Mouse (Mus musculus): Measurements from ENCODE around the gene Rab4b. TPM values are rescaled to one million over a fixed set of nuclear protein-coding genes. Genes with fewer than 3 reads are reported as not detected.

The Rab4b gene
- polyA plus RNA-seq, 1 experiment from 2014 or later = 53.5 TPM

GRCm38 (mm10) chr7:27203730-27204449, 25.2 kb upstream of the Rab4b start:
- H3K4me1 ChIP-seq (replicated peaks) = no peaks in the 10 kb centered on the region
- no peak for ATAC-seq (ENCODE audit: insufficient number of reproducible peaks, low FRiP score)
- no peaks in the 10 kb centered on the region for H3K27me3 ChIP-seq (replicated peaks)
- no peak overlapping the region for H3K4me3 ChIP-seq
- peaks cover 63% of the 10 kb centered on the region for H3K36me3 ChIP-seq
- WGBS = 90% methylated on average over 8 of the region's 8 CpGs
- H3K27ac ChIP-seq (ENCODE audit: poor library complexity, severe bottlenecking) = no peak overlapping the region
- H3K9me3 ChIP-seq (replicated peaks) = no peaks in the 10 kb centered on the region
- no peak overlapping the region for H3K9ac ChIP-seq
- H3K4me2 ChIP-seq = no peak overlapping the region

- Histone ChIP-seq H3K9me3 (replicated peaks) (no peaks in the 10 kb centered on the region), H3K27ac (ENCODE audit: poor library complexity, severe bottlenecking) (no peak overlapping the region), H3K4me3 (no peak overlapping the region), H3K36me3 (peaks cover 57% of the 10 kb centered on the region), H3K4me1 (replicated peaks) (peaks cover 12% of the 10 kb centered on the region), H3K4me2 (no peak overlapping the region), H3K27me3 (replicated peaks) (no peaks in the 10 kb centered on the region), H3K9ac (no peak overlapping the region)
- WGBS = 86% methylated on average over 8 of the region's 8 CpGs
- ATAC-seq (ENCODE audit: insufficient number of reproducible peaks, low FRiP score) = no peak
Observed at GRCm38 (mm10) chr7:27198779-27199178, 20.1 kb upstream of the Rab4b start.

GRCm38 (mm10) chr7:27198355-27198754, 19.7 kb upstream of the Rab4b start:
- no peaks in the 10 kb centered on the region for H3K27me3 ChIP-seq (replicated peaks)
- H3K4me1 ChIP-seq (replicated peaks) = peaks cover 16% of the 10 kb centered on the region
- no peak overlapping the region for H3K9ac ChIP-seq
- H3K9me3 ChIP-seq (replicated peaks) = no peaks in the 10 kb centered on the region
- no peak overlapping the region for H3K27ac ChIP-seq (ENCODE audit: poor library complexity, severe bottlenecking)
- H3K4me2 ChIP-seq = no peak overlapping the region
- no peak for ATAC-seq (ENCODE audit: insufficient number of reproducible peaks, low FRiP score)
- no peak overlapping the region for H3K4me3 ChIP-seq
- peaks cover 57% of the 10 kb centered on the region for H3K36me3 ChIP-seq

- Histone ChIP-seq H3K36me3 (peaks cover 57% of the 10 kb centered on the region), H3K27ac (ENCODE audit: poor library complexity, severe bottlenecking) (no peak overlapping the region), H3K4me3 (no peak overlapping the region), H3K4me1 (replicated peaks) (peaks cover 16% of the 10 kb centered on the region), H3K9ac (0 out of 2 replicates have a peak overlapping the region, but pooled peaks have one; percentile 20), H3K27me3 (replicated peaks) (no peaks in the 10 kb centered on the region), H3K9me3 (replicated peaks) (no peaks in the 10 kb centered on the region), H3K4me2 (no peak overlapping the region)
- 89% methylated on average over 8 of the region's 8 CpGs for WGBS
- ATAC-seq (ENCODE audit: insufficient number of reproducible peaks, low FRiP score) = no peak
Observed at GRCm38 (mm10) chr7:27197634-27198033, 18.9 kb upstream of the Rab4b start.

- H3K4me1 ChIP-seq (replicated peaks) = peaks cover 16% of the 10 kb centered on the region
- H3K27ac ChIP-seq (ENCODE audit: poor library complexity, severe bottlenecking) = no peak overlapping the region
- ATAC-seq (ENCODE audit: insufficient number of reproducible peaks, low FRiP score) = no peak
- no peak overlapping the region for H3K9ac ChIP-seq
- H3K4me2 ChIP-seq = peak overlapping the region; percentile 81; the same call in 1 of the 2 replicates
- 86% methylated on average over 3 of the region's 3 CpGs for WGBS
- no peaks in the 10 kb centered on the region for H3K9me3 ChIP-seq (replicated peaks)
- no peak overlapping the region for H3K4me3 ChIP-seq
- H3K27me3 ChIP-seq (replicated peaks) = no peaks in the 10 kb centered on the region
- H3K36me3 ChIP-seq = peaks cover 57% of the 10 kb centered on the region
Observed at GRCm38 (mm10) chr7:27197136-27197535, 18.4 kb upstream of the Rab4b start.

GRCm38 (mm10) chr7:27195681-27196611, 17.2 kb upstream of the Rab4b start, which contains the start of the genes BC024978 and Snrpa:
Gene BC024978 (plus strand): TSS chr7:27195781.
Gene Snrpa (minus strand): TSS chr7:27196271.
- H3K27me3 ChIP-seq (replicated peaks) = no peaks in the 10 kb centered on the region
- H3K4me1 ChIP-seq (replicated peaks) = peaks cover 16% of the 10 kb centered on the region
- peak within 1 kb of the TSS; percentile 76 for H3K4me3 ChIP-seq
- H3K27ac ChIP-seq (ENCODE audit: poor library complexity, severe bottlenecking) = peak within 1 kb of the TSS; percentile 98
- peak; percentile 99 for ATAC-seq (ENCODE audit: insufficient number of reproducible peaks, low FRiP score)
- WGBS = 1% methylated on average over 64 of the region's 64 CpGs
- peak within 1 kb of the TSS; percentile 90 for H3K9ac ChIP-seq
- H3K9me3 ChIP-seq (replicated peaks) = no peaks in the 10 kb centered on the region
- peak within 1 kb of the TSS; percentile 81 for H3K4me2 ChIP-seq
- peaks cover 58% of the 10 kb centered on the region for H3K36me3 ChIP-seq

- H3K36me3 ChIP-seq = peaks cover 69% of the 10 kb centered on the region
- H3K4me1 ChIP-seq (replicated peaks) = peaks cover 16% of the 10 kb centered on the region
- no peak overlapping the region for H3K4me2 ChIP-seq
- 78% methylated on average over 4 of the region's 4 CpGs for WGBS
- no peak overlapping the region for H3K27ac ChIP-seq (ENCODE audit: poor library complexity, severe bottlenecking)
- no peak for ATAC-seq (ENCODE audit: insufficient number of reproducible peaks, low FRiP score)
- H3K9me3 ChIP-seq (replicated peaks) = no peaks in the 10 kb centered on the region
- H3K9ac ChIP-seq = no peak overlapping the region
- no peaks in the 10 kb centered on the region for H3K27me3 ChIP-seq (replicated peaks)
- no peak overlapping the region for H3K4me3 ChIP-seq
Observed at GRCm38 (mm10) chr7:27193731-27194130, 15.0 kb upstream of the Rab4b start.

GRCm38 (mm10) chr7:27192434-27192833, 13.7 kb upstream of the Rab4b start:
- Histone ChIP-seq H3K4me1 (replicated peaks) (peaks cover 16% of the 10 kb centered on the region), H3K9ac (no peak overlapping the region), H3K9me3 (replicated peaks) (no peaks in the 10 kb centered on the region), H3K36me3 (peaks cover 70% of the 10 kb centered on the region), H3K4me3 (no peak overlapping the region), H3K27me3 (replicated peaks) (no peaks in the 10 kb centered on the region), H3K4me2 (no peak overlapping the region), H3K27ac (ENCODE audit: poor library complexity, severe bottlenecking) (no peak overlapping the region)
- 92% methylated on average over 5 of the region's 5 CpGs for WGBS
- ATAC-seq (ENCODE audit: insufficient number of reproducible peaks, low FRiP score) = no peak

- no peak for ATAC-seq (ENCODE audit: insufficient number of reproducible peaks, low FRiP score)
- Histone ChIP-seq H3K4me3 (no peak overlapping the region), H3K4me2 (no peak overlapping the region), H3K27ac (ENCODE audit: poor library complexity, severe bottlenecking) (no peak overlapping the region), H3K27me3 (replicated peaks) (no peaks in the 10 kb centered on the region), H3K36me3 (peaks cover 97% of the 10 kb centered on the region), H3K9ac (no peak overlapping the region), H3K4me1 (replicated peaks) (peaks cover 8% of the 10 kb centered on the region), H3K9me3 (replicated peaks) (no peaks in the 10 kb centered on the region)
- 93% methylated on average over 10 of the region's 10 CpGs for WGBS
Observed at GRCm38 (mm10) chr7:27189271-27189931, 10.7 kb upstream of the Rab4b start.

GRCm38 (mm10) chr7:27185986-27186385, 7.3 kb upstream of the Rab4b start:
- Histone ChIP-seq H3K27ac (ENCODE audit: poor library complexity, severe bottlenecking) (no peak overlapping the region), H3K36me3 (peaks cover 80% of the 10 kb centered on the region), H3K9ac (no peak overlapping the region), H3K4me1 (replicated peaks) (no peaks in the 10 kb centered on the region), H3K9me3 (replicated peaks) (no peaks in the 10 kb centered on the region), H3K4me3 (no peak overlapping the region), H3K4me2 (no peak overlapping the region), H3K27me3 (replicated peaks) (no peaks in the 10 kb centered on the region)
- 92% methylated on average over 5 of the region's 5 CpGs for WGBS
- no peak for ATAC-seq (ENCODE audit: insufficient number of reproducible peaks, low FRiP score)

GRCm38 (mm10) chr7:27184964-27185363, 6.3 kb upstream of the Rab4b start:
- Histone ChIP-seq H3K27ac (ENCODE audit: poor library complexity, severe bottlenecking) (no peak overlapping the region), H3K4me3 (no peak overlapping the region), H3K9me3 (replicated peaks) (no peaks in the 10 kb centered on the region), H3K9ac (no peak overlapping the region), H3K4me2 (no peak overlapping the region), H3K36me3 (peaks cover 70% of the 10 kb centered on the region), H3K4me1 (replicated peaks) (no peaks in the 10 kb centered on the region), H3K27me3 (replicated peaks) (no peaks in the 10 kb centered on the region)
- 63% methylated on average over 3 of the region's 3 CpGs for WGBS
- no peak for ATAC-seq (ENCODE audit: insufficient number of reproducible peaks, low FRiP score)

All from heart, embryonic 12.5 days (tissue).